Mouse (Mus musculus): ENCODE results near the gene Cds2. TPM values are rescaled to one million over a fixed set of nuclear protein-coding genes. Genes with fewer than 3 reads are reported as not detected.
"Not testable (repeated sequence)": the region's sequence is repeated elsewhere in the genome, so short reads cannot be mapped to it uniquely, and the experiment has no call there.

Cds2 gene
- total RNA-seq, 2 experiments from 2014 or later: 29.9 to 39.3 TPM

- no peak for DNase-seq (ENCODE audit: low spot score in 2 of 2)
Measured at GRCm38 (mm10) chr2:132264266-132264710, 1.3 kb downstream of the Cds2 start.

- no peak for DNase-seq (ENCODE audit: low spot score in 2 of 2)
Measured at GRCm38 (mm10) chr2:132265196-132265595, 2.2 kb downstream of the Cds2 start.

GRCm38 (mm10) chr2:132266086-132266485 is 3.1 kb downstream of the Cds2 start:
- DNase-seq (ENCODE audit: low spot score in 2 of 2): no peak

- no peak for DNase-seq (ENCODE audit: low spot score in 2 of 2)
Measured at GRCm38 (mm10) chr2:132269217-132269616, 6.3 kb downstream of the Cds2 start.

- DNase-seq (ENCODE audit: low spot score in 2 of 2): no peak
Measured at GRCm38 (mm10) chr2:132270331-132270951, 7.5 kb downstream of the Cds2 start.

GRCm38 (mm10) chr2:132272694-132273389 is 9.9 kb downstream of the Cds2 start:
- no peak for DNase-seq (ENCODE audit: low spot score in 2 of 2)

- no peak for DNase-seq (ENCODE audit: low spot score in 2 of 2)
Measured at GRCm38 (mm10) chr2:132275527-132275926, 12.6 kb downstream of the Cds2 start.

GRCm38 (mm10) chr2:132276249-132276648 is 13.3 kb downstream of the Cds2 start:
- no peak for DNase-seq (ENCODE audit: low spot score in 2 of 2)

GRCm38 (mm10) chr2:132278273-132278853 is 15.4 kb downstream of the Cds2 start:
- DNase-seq (ENCODE audit: low spot score in 2 of 2): no peak

GRCm38 (mm10) chr2:132279336-132279882 is 16.5 kb downstream of the Cds2 start:
- no peak for DNase-seq (ENCODE audit: low spot score in 2 of 2)

- DNase-seq (ENCODE audit: low spot score in 2 of 2): no peak
Measured at GRCm38 (mm10) chr2:132279978-132280377, 17.0 kb downstream of the Cds2 start.

GRCm38 (mm10) chr2:132280518-132281120 is 17.7 kb downstream of the Cds2 start:
- DNase-seq (ENCODE audit: low spot score in 2 of 2): no peak

GRCm38 (mm10) chr2:132281560-132282452 is 18.9 kb downstream of the Cds2 start:
- DNase-seq (ENCODE audit: low spot score in 2 of 2): no peak

- DNase-seq (ENCODE audit: low spot score in 2 of 2): no peak
Measured at GRCm38 (mm10) chr2:132282453-132283174, 19.7 kb downstream of the Cds2 start.

- DNase-seq (ENCODE audit: low spot score in 2 of 2): no peak
Measured at GRCm38 (mm10) chr2:132283236-132284070, 20.5 kb downstream of the Cds2 start.

GRCm38 (mm10) chr2:132284492-132285139 is 21.7 kb downstream of the Cds2 start:
- DNase-seq (ENCODE audit: low spot score in 2 of 2): peak in 1 of 2 experiments; percentile 22

GRCm38 (mm10) chr2:132285722-132286121 is 22.8 kb downstream of the Cds2 start:
- not testable (repeated sequence) for DNase-seq (ENCODE audit: low spot score in 2 of 2)

- DNase-seq (ENCODE audit: low spot score in 2 of 2): no peak
Measured at GRCm38 (mm10) chr2:132286376-132287076, 23.6 kb downstream of the Cds2 start.
